Mouse (Mus musculus): ENCODE data around the gene Gm4969. TPM values are rescaled to one million over a fixed set of nuclear protein-coding genes. Genes with fewer than 3 reads are reported as not detected.

Gm4969 gene
- total and polyA plus RNA-seq, 2 experiments = 0.02 to 0.09 TPM

DNA sequence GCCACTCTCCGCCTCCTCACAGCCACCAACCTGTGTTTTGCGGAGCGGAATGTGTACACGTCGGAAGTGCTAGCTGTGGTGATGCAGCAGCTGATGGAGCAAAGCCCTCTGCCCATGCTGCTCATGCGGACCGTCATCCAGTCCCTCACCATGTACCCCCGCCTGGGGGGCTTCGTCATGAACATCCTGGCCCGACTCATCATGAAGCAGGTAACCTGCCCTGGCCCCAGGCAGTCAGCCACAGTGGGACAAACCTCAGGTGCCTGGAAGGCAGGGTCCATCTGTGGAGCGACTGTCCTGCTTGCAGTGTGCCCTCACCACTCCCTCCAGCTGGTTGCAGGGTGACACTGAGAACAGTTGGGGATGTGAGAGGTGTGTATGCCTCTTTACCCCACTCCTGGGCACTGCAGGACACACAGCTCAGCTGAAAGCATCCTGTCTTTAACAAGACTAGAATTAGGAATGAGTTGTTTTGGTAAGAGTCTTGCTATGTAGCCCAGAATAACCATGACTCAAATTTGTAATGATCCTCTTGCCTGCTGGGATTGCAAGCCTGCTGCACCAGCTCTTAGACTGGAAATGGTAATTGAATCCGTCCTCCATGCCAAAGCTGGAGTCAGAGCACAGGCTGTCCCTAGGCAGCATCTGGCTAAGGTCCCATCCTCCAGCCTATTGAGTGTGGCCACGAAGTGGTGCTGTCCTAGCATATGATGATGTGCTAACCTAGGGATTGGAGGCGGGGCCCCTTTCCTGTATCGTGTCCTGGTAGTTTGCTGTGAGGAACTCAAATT, 65.6 kb downstream of the Gm4969 start:
- no peak for DNase-seq (ENCODE audit: extremely low read depth, low read depth, low spot score)
- H3K79me2 ChIP-seq (ENCODE audit: control insufficient read depth, insufficient read depth, low read length) = no peaks in the 10 kb centered on the region
- H3K36me3 ChIP-seq (ENCODE audit: control insufficient read depth, insufficient read depth, low read length) = peaks cover 14% of the 10 kb centered on the region; the same call in 1 of the 2 replicates
- WGBS = 93% methylated on average over 15 of the region's 15 CpGs
- no peak overlapping the region for H3K4me3 ChIP-seq (ENCODE audit: insufficient read depth, low read depth, low read length)
- H3K4me1 ChIP-seq (ENCODE audit: control insufficient read depth, insufficient read depth, low read length) = no peaks in the 10 kb centered on the region
- no peak overlapping the region for H3K27ac ChIP-seq (replicated peaks; ENCODE audit: insufficient read depth, low read depth, low read length)
- no peak overlapping the region for H3K9ac ChIP-seq (ENCODE audit: low read depth, low read length)
- no peak for TF ChIP-seq POLR2A (IDR thresholded peaks at IDR 0.05; ENCODE audit: extremely low read depth, insufficient read depth, low read length)
- H3K27me3 ChIP-seq (ENCODE audit: control insufficient read depth, insufficient read depth, low read length) = no peaks in the 10 kb centered on the region

DNA sequence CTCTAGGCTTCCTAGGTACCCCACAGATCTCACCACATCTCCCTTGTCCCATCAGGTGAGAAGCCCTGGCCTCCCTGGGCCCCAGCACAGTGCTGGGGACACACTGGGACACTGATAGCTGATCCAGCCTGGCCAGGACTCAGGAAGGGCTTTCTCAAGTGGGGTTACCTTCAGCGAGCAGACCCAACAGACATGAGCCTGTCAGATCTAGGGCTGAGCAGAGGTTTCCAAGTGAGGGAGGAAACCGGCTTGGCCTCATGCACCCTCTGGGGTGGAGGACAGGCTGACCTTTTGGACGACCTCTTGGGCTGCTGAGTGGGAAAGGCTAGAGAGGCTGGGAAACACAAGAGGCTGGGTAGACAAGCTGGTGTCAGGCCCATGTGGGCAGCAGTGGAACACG, 67.0 kb downstream of the Gm4969 start:
- 60% methylated on average over 4 of the region's 4 CpGs for WGBS
- no peak overlapping the region for H3K9ac ChIP-seq (ENCODE audit: low read depth, low read length)
- no peak overlapping the region for H3K4me3 ChIP-seq (ENCODE audit: insufficient read depth, low read depth, low read length)
- H3K4me1 ChIP-seq (ENCODE audit: control insufficient read depth, insufficient read depth, low read length) = no peaks in the 10 kb centered on the region
- H3K36me3 ChIP-seq (ENCODE audit: control insufficient read depth, insufficient read depth, low read length) = peaks cover 14% of the 10 kb centered on the region; the same call in 1 of the 2 replicates
- no peaks in the 10 kb centered on the region for H3K27me3 ChIP-seq (ENCODE audit: control insufficient read depth, insufficient read depth, low read length)
- no peaks in the 10 kb centered on the region for H3K79me2 ChIP-seq (ENCODE audit: control insufficient read depth, insufficient read depth, low read length)
- DNase-seq (ENCODE audit: extremely low read depth, low read depth, low spot score) = no peak
- no peak for TF ChIP-seq CTCF (IDR thresholded peaks at IDR 0.05; ENCODE audit: low read depth, low read length)
- no peak for TF ChIP-seq POLR2A (IDR thresholded peaks at IDR 0.05; ENCODE audit: extremely low read depth, insufficient read depth, low read length)
- H3K27ac ChIP-seq (replicated peaks; ENCODE audit: insufficient read depth, low read depth, low read length) = no peak overlapping the region

DNA sequence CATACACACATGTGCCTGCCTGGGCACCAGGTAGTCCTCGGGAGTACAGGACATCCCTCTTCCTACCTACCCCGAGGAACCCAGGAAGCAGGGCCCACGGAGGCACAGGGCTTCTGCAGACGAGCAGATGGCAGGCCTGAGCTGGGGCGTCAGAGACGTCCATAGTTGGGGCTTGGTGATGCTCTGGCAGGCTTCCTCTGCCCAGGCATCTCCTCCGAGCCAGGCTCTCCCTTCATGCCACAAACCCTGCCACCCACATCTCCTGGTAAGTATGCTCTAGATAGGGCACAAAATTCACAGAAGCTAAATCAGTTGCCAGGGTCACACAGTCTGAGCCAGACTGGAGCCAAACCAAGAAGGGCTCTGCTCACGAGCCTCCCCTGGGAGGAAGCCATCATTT, 68.0 kb downstream of the Gm4969 start:
- H3K9ac ChIP-seq (ENCODE audit: low read depth, low read length) = no peak overlapping the region
- H3K4me1 ChIP-seq (ENCODE audit: control insufficient read depth, insufficient read depth, low read length) = no peaks in the 10 kb centered on the region
- no peak overlapping the region for H3K4me3 ChIP-seq (ENCODE audit: insufficient read depth, low read depth, low read length)
- no peak for DNase-seq (ENCODE audit: extremely low read depth, low read depth, low spot score)
- WGBS = 83% methylated on average over 8 of the region's 8 CpGs
- no peaks in the 10 kb centered on the region for H3K27me3 ChIP-seq (ENCODE audit: control insufficient read depth, insufficient read depth, low read length)
- TF ChIP-seq POLR2A (IDR thresholded peaks at IDR 0.05; ENCODE audit: extremely low read depth, insufficient read depth, low read length) (no peak), CTCF (IDR thresholded peaks at IDR 0.05; ENCODE audit: low read depth, low read length) (no peak)
- H3K36me3 ChIP-seq (ENCODE audit: control insufficient read depth, insufficient read depth, low read length) = peaks cover 14% of the 10 kb centered on the region; the same call in 1 of the 2 replicates
- no peak overlapping the region for H3K27ac ChIP-seq (replicated peaks; ENCODE audit: insufficient read depth, low read depth, low read length)
- H3K79me2 ChIP-seq (ENCODE audit: control insufficient read depth, insufficient read depth, low read length) = no peaks in the 10 kb centered on the region

DNA sequence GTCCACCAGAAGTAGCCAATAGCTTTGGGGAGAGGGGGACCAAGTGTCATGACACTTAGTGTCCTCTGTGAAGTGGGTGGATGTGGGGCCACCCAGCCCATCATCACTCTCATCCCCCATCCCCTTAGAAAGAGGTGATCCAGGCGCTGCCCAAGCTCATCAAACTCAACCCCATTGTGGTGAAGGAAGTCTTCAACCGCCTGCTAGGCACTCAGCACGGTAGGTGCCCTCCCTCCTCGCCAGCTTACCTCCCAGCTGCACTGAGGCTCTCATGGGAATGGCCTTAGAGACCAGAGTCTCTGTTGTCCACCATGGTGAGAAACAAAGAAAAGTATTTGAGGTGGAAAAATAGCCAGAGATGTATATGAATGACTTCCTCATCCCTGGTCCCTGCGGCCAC, 68.9 kb downstream of the Gm4969 start:
- TF ChIP-seq POLR2A (IDR thresholded peaks at IDR 0.05; ENCODE audit: extremely low read depth, insufficient read depth, low read length) (no peak), CTCF (IDR thresholded peaks at IDR 0.05; ENCODE audit: low read depth, low read length) (no peak)
- 94% methylated on average over 5 of the region's 5 CpGs for WGBS
- Histone ChIP-seq H3K27me3 (ENCODE audit: control insufficient read depth, insufficient read depth, low read length) (no peaks in the 10 kb centered on the region), H3K27ac (replicated peaks; ENCODE audit: insufficient read depth, low read depth, low read length) (no peak overlapping the region), H3K36me3 (ENCODE audit: control insufficient read depth, insufficient read depth, low read length) (peaks cover 14% of the 10 kb centered on the region; the same call in 1 of the 2 replicates), H3K4me1 (ENCODE audit: control insufficient read depth, insufficient read depth, low read length) (no peaks in the 10 kb centered on the region), H3K9ac (ENCODE audit: low read depth, low read length) (no peak overlapping the region), H3K4me3 (ENCODE audit: insufficient read depth, low read depth, low read length) (no peak overlapping the region), H3K79me2 (ENCODE audit: control insufficient read depth, insufficient read depth, low read length) (no peaks in the 10 kb centered on the region)
- no peak for DNase-seq (ENCODE audit: extremely low read depth, low read depth, low spot score)

Other genes starting within 250 kb of the Gm4969 start
- 0.18 and 0.27 TPM in 2 replicates for gene Pglyrp1, start 247.0 kb downstream of the Gm4969 start, total RNA-seq (2014; rRNA removed)
- gene Pglyrp1, start 247.0 kb downstream of the Gm4969 start, polyA plus RNA-seq (2012; rRNA removed) = 1.7 and 2.0 TPM in 2 replicates
- gene Ccdc61, start 208.0 kb downstream of the Gm4969 start, total RNA-seq (2014; rRNA removed) = 5.6 and 7.7 TPM in 2 replicates
- gene Ccdc61, start 208.0 kb downstream of the Gm4969 start, polyA plus RNA-seq (2012; rRNA removed) = 9.7 and 12.0 TPM in 2 replicates
- gene Nova2, start 192.5 kb downstream of the Gm4969 start, total RNA-seq (2014; rRNA removed) = 0.09 and 0.27 TPM in 2 replicates
- gene Nova2, start 192.5 kb downstream of the Gm4969 start, polyA plus RNA-seq (2012; rRNA removed) = 0.16 and 0.24 TPM in 2 replicates
- gene Nanos2, start 131.0 kb downstream of the Gm4969 start, total RNA-seq (2014; rRNA removed) = not detected in 2 replicates
- gene Nanos2, start 131.0 kb downstream of the Gm4969 start, polyA plus RNA-seq (2012; rRNA removed) = not detected in 2 replicates
- gene Mypop, start 127.1 kb downstream of the Gm4969 start, total RNA-seq (2014; rRNA removed) = 0.54 and 0.65 TPM in 2 replicates
- gene Mypop, start 127.1 kb downstream of the Gm4969 start, polyA plus RNA-seq (2012; rRNA removed) = 2.7 and 3.1 TPM in 2 replicates
- 4.5 and 7.3 TPM in 2 replicates for gene Irf2bp1, start 114.3 kb downstream of the Gm4969 start, total RNA-seq (2014; rRNA removed)
- 13.2 and 14.6 TPM in 2 replicates for gene Irf2bp1, start 114.3 kb downstream of the Gm4969 start, polyA plus RNA-seq (2012; rRNA removed)
- 31.2 and 60.1 TPM in 2 replicates for gene Foxa3, start 94.8 kb downstream of the Gm4969 start, total RNA-seq (2014; rRNA removed)
- gene Foxa3, start 94.8 kb downstream of the Gm4969 start, polyA plus RNA-seq (2012; rRNA removed) = 47.4 and 54.1 TPM in 2 replicates
- gene Sympk, start 94.0 kb downstream of the Gm4969 start, total RNA-seq (2014; rRNA removed) = 21.5 and 29.5 TPM in 2 replicates
- gene Sympk, start 94.0 kb downstream of the Gm4969 start, polyA plus RNA-seq (2012; rRNA removed) = 37.3 and 46.9 TPM in 2 replicates
- not detected in 2 replicates for gene Rsph6a, start 63.7 kb downstream of the Gm4969 start, total RNA-seq (2014; rRNA removed)
- not detected in 2 replicates for gene Rsph6a, start 63.7 kb downstream of the Gm4969 start, polyA plus RNA-seq (2012; rRNA removed)
- gene Dmwd, start 42.1 kb downstream of the Gm4969 start, total RNA-seq (2014; rRNA removed) = 4.5 and 6.7 TPM in 2 replicates
- gene Dmwd, start 42.1 kb downstream of the Gm4969 start, polyA plus RNA-seq (2012; rRNA removed) = 29.4 and 35.7 TPM in 2 replicates
- 13.6 and 24.8 TPM in 2 replicates for gene Dmpk, start 34.5 kb downstream of the Gm4969 start, total RNA-seq (2014; rRNA removed)
- gene Dmpk, start 34.5 kb downstream of the Gm4969 start, polyA plus RNA-seq (2012; rRNA removed) = 60.0 and 76.4 TPM in 2 replicates
- gene Six5, start 23.8 kb downstream of the Gm4969 start, total RNA-seq (2014; rRNA removed) = 1.8 and 2.3 TPM in 2 replicates
- gene Six5, start 23.8 kb downstream of the Gm4969 start, polyA plus RNA-seq (2012; rRNA removed) = 5.2 and 8.7 TPM in 2 replicates
- 2.4 and 3.2 TPM in 2 replicates for gene Fbxo46, start 1.5 kb upstream of the Gm4969 start, total RNA-seq (2014; rRNA removed)
- gene Fbxo46, start 1.5 kb upstream of the Gm4969 start, polyA plus RNA-seq (2012; rRNA removed) = 4.3 and 5.0 TPM in 2 replicates
- gene Qpctl, start 30.9 kb upstream of the Gm4969 start, total RNA-seq (2014; rRNA removed) = 4.3 and 6.3 TPM in 2 replicates
- gene Qpctl, start 30.9 kb upstream of the Gm4969 start, polyA plus RNA-seq (2012; rRNA removed) = 8.9 and 11.7 TPM in 2 replicates
- 28.4 and 29.4 TPM in 2 replicates for gene Snrpd2, start 31.4 kb upstream of the Gm4969 start, total RNA-seq (2014; rRNA removed)
- 16.4 and 17.7 TPM in 2 replicates for gene Snrpd2, start 31.4 kb upstream of the Gm4969 start, polyA plus RNA-seq (2012; rRNA removed)
- gene Gipr, start 47.8 kb upstream of the Gm4969 start, total RNA-seq (2014; rRNA removed) = not detected in 2 replicates
- gene Gipr, start 47.8 kb upstream of the Gm4969 start, polyA plus RNA-seq (2012; rRNA removed) = not detected in 2 replicates
- gene Eml2, start 58.1 kb upstream of the Gm4969 start, total RNA-seq (2014; rRNA removed) = 9.8 and 11.1 TPM in 2 replicates
- gene Eml2, start 58.1 kb upstream of the Gm4969 start, polyA plus RNA-seq (2012; rRNA removed) = 9.7 and 12.2 TPM in 2 replicates
- 0.09 and 0.40 TPM in 2 replicates for gene Gpr4, start 94.2 kb upstream of the Gm4969 start, total RNA-seq (2014; rRNA removed)
- gene Gpr4, start 94.2 kb upstream of the Gm4969 start, polyA plus RNA-seq (2012; rRNA removed) = 1.8 and 2.7 TPM in 2 replicates
- gene Opa3, start 110.0 kb upstream of the Gm4969 start, total RNA-seq (2014; rRNA removed) = 12.9 and 16.0 TPM in 2 replicates
- gene Opa3, start 110.0 kb upstream of the Gm4969 start, polyA plus RNA-seq (2012; rRNA removed) = 34.1 and 40.4 TPM in 2 replicates
- 6.3 and 11.3 TPM in 2 replicates for gene Vasp, start 153.4 kb upstream of the Gm4969 start, total RNA-seq (2014; rRNA removed)
- gene Vasp, start 153.4 kb upstream of the Gm4969 start, polyA plus RNA-seq (2012; rRNA removed) = 24.2 and 37.1 TPM in 2 replicates
- 0.20 TPM in 1 of 2 replicates, not detected in the other for gene Ppm1n, start 161.7 kb upstream of the Gm4969 start, total RNA-seq (2014; rRNA removed)
- 0.13 TPM in 1 of 2 replicates, not detected in the other for gene Ppm1n, start 161.7 kb upstream of the Gm4969 start, polyA plus RNA-seq (2012; rRNA removed)
- 0.27 and 0.65 TPM in 2 replicates for gene Rtn2, start 164.3 kb upstream of the Gm4969 start, total RNA-seq (2014; rRNA removed)
- gene Rtn2, start 164.3 kb upstream of the Gm4969 start, polyA plus RNA-seq (2012; rRNA removed) = 0.62 and 1.1 TPM in 2 replicates
- 0.07 and 0.09 TPM in 2 replicates for gene Fosb, start 191.7 kb upstream of the Gm4969 start, total RNA-seq (2014; rRNA removed)
- gene Fosb, start 191.7 kb upstream of the Gm4969 start, polyA plus RNA-seq (2012; rRNA removed) = 0.06 and 0.11 TPM in 2 replicates
- 6.5 and 6.6 TPM in 2 replicates for gene Ercc1, start 226.4 kb upstream of the Gm4969 start, total RNA-seq (2014; rRNA removed)
- 8.5 and 9.4 TPM in 2 replicates for gene Ercc1, start 226.4 kb upstream of the Gm4969 start, polyA plus RNA-seq (2012; rRNA removed)
- gene Cd3eap, start 241.1 kb upstream of the Gm4969 start, total RNA-seq (2014; rRNA removed) = 1.3 and 1.7 TPM in 2 replicates
- gene Cd3eap, start 241.1 kb upstream of the Gm4969 start, polyA plus RNA-seq (2012; rRNA removed) = 6.5 and 7.0 TPM in 2 replicates
- gene Ppp1r13l, start 241.4 kb upstream of the Gm4969 start, total RNA-seq (2014; rRNA removed) = 0.18 and 0.20 TPM in 2 replicates
- gene Ppp1r13l, start 241.4 kb upstream of the Gm4969 start, polyA plus RNA-seq (2012; rRNA removed) = 3.0 and 4.6 TPM in 2 replicates